Mouse (Mus musculus) c-Kit-positive CD71-positive TER-119-positive erythroid progenitor cells, embryonic 14.5 days (primary cell): Measurements from ENCODE around the gene Fam57a.
A peak's percentile ranks its signal among the peaks of the same experiment; 100 is the strongest.

Experiments used
- DNase-seq: peaks from one replicate; pipeline ENCODE4 v3.0.0-alpha.2; 2013; ENCODE audit warnings: low spot score

Fam57a gene

GRCm38 (mm10) chr11:76246439-76246838 lies 67.0 kb downstream of the Fam57a start:
- DNase-seq = no peak

- no peak for DNase-seq
These were observed 67.8 kb downstream of the Fam57a start for GRCm38 (mm10) chr11:76247239-76247638.

DNA sequence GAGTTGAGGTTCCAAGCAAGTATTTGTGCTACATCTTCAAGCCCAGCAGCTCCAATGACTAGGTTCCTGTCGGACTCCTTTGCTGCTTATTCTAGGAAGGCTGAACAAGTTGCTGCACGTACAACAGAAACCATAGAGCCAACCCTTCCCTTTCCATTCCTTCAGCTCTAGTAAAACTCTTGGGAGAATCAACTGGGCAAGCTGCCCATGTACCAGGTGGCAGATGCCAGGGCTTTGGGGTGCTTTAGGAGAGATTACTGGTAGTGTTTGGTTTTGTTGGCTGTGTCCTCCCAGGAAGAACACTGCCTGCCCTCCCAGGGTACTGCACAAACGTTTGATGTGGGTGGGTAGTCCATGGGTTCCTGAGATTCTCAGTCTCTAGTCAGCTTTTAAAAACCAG lies 72.6 kb downstream of the Fam57a start:
- DNase-seq = no peak

DNA sequence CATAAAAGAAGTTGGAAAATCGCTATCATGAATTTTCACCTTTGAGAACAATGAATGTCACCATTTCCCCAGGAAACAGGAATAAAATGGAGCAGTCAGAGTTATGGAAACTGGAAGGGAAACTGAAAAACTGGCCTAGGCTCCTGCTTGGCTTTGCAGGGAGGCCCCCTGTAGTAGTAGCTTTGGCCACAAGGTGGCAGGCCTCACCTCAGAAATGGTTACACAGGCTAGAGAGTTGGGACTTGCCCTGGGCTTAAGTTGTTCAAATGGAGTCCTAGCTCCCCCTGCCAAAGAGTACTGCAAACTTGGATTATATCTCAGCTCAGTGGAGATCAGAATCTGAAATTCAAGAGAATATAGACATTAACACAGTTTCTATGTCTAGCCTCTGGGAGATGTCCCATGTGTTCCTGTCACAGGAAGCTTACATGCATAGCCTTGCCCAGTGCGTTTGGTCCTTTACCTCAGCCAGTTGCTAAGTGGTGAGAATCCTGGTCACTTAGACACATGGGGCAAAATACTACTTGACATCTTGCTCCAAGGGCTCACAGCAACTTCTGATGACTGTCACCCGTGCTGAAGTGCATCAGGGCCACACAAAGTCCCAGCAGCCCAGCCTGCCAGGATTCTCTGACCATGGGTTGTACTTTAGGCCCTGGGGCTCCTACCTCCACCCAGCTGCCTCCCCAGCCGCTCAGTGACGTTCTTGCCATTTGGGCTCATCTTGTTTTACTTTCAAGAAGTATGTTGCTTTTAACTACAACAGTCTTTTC lies 73.9 kb downstream of the Fam57a start:
- peak; percentile 32 for DNase-seq

DNA sequence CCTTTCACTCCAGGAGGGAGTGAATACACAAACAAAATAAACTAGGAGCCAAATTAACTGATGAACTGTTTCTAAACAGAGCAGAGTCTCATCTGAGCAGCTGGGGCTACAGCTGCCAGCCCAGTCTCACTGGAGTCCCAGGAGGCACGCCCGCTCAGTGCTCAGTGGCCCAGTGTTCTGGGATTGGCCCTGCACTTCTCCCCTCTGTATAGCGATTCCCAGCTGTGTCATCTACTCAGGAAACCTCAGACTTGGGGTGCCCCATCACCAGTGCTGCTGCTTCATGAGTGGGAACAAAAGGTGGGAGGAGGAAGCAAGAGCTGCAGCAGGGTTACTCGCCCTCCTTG lies 74.4 kb downstream of the Fam57a start:
- DNase-seq = no peak

DNA sequence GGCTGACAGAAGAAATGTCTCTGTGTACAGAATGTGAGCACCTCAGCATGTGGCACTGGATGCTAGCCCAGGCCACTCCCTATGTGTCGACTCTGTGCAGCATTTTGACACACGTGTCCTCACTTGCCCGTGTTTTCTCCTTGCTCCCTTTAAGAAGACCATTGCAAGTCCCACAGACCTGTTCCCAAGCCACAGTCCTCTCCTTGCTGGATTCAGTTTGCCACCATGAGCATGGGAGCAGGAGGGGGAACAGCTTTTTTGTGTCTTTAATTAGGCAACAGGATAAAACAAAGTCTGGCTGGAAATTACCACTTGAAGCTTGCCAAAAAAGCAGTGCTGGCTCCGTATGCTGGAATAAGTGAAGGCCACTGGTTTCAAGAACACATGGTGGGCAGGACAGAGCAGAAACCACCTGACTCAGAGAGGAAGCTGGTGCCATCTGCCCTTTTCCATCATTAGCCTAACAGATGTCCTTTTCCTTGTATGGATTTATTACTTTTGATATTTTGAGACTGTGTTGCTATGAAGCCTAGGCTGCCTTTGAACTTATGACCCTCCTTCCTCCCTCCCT lies 76.0 kb downstream of the Fam57a start:
- no peak for DNase-seq

- no peak for DNase-seq
These were observed 76.7 kb downstream of the Fam57a start for GRCm38 (mm10) chr11:76256129-76256528.

- no peak for DNase-seq
These were observed 77.9 kb downstream of the Fam57a start for GRCm38 (mm10) chr11:76257386-76257785.

GRCm38 (mm10) chr11:76258511-76258910 lies 79.0 kb downstream of the Fam57a start:
- no peak for DNase-seq

DNA sequence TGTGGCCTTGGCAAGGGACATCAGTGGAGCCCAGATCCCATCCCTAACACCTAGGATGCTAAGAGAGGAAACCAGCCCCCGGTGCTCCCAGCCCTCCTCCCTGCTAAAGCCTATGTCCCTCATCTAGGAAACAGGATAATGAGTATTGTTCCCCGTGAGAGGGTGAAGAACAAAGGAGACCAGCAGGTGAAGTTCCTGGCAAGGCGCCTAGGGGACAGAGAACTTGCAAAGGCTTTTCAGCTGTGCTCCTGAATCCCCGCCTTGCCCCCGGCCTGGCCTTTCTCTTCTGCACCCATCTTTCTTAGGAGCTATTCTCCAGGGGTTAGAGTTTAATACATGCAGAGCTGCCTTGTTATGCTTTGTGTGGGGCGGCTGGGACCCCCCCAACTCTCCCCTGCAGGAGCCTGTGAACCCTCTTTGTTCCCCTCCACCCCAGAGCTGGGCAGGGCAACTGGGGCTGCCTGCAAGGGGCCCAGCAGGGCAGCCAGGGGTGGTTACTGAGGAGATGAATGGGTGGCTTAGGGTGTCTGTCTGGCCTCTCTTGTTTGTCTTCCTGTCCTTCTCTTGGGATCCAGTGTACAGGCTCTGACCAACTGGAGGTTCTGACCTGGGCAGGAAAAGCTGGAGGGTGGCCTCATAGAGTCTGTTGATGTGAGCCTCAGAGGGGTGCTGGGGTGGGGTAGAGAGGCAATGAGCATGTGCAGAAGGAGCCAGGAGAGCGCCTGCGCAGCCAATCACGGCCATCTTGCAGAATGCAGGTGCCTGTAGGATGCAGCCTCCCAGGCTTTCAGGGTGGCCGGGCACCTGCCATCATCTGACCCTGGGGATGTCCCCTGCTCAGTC lies 81.0 kb downstream of the Fam57a start:
- no peak for DNase-seq

DNA sequence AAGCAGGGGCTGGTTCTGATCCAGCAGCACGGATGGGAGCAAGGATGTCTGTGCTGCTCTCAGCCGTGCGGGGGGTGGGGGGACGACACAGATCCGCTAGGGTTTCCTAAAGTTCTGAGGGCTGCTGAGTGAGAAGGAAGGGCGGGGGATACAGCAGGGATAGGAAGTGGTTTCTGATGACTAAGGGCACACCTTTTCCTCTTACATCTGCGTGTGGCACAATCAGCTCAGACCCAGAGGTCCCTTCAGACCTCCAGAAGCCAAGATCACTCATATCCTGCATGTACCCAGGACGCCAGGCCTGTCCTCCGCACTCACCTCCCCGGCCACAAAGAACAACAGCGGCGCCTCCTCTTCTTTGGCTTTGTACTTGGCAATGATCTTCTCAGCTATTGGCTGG lies 81.8 kb downstream of the Fam57a start:
- no peak for DNase-seq

DNA sequence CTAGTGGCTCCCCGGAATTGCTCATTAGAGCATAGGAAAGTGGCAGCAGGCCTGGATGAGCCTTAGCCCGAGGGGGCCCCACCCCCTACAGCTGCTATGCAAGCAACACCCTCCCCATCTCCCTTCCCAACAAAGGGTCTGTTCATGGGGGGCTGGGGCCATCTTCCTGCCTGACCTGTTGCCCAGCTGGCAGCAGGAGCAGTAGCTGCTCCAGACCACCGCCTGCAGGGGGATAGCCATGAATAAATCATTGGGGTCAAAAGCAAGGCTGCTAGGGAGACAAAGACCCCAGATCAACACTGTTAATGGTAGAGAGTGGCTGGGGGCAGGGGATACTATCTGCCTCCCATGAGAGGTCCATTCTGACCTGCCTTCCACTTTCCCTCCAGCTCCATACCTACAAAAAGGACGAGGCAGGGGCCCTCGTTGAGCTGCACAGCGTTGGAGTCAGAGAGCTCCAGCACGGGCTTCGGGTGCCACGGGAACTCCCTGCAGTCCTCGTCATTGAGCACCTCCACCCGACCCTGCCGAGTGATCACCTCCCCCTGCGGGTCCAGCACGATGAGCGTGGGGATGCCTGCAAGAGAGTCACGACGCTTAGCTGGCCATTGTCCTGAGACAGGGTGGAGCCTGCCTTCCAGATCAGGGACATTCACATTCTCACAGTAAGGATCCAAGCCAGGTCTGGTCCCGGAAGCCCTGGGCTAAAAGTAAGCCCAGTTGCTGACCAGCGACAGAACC lies 83.3 kb downstream of the Fam57a start:
- no peak for DNase-seq
